Mouse (Mus musculus): ENCODE measurements around the gene Meis1.

GRCm38 (mm10) chr11:18973808-18974207 is 45.0 kb downstream of the Meis1 start:
- TF ChIP-seq CTCF (conservative IDR thresholded peaks at IDR 0.05; ENCODE audit: low read length) (no peak), NANOG (IDR thresholded peaks at IDR 0.05; ENCODE audit: borderline replicate concordance, low read length) (no peak), POU5F1 (IDR thresholded peaks at IDR 0.05; ENCODE audit: borderline replicate concordance, low read length) (no peak)

Data from E14TG2a.4 (cell line).